Comparison of ENCODE assay signal across 16 mouse cellular contexts in the genomic region with DNA sequence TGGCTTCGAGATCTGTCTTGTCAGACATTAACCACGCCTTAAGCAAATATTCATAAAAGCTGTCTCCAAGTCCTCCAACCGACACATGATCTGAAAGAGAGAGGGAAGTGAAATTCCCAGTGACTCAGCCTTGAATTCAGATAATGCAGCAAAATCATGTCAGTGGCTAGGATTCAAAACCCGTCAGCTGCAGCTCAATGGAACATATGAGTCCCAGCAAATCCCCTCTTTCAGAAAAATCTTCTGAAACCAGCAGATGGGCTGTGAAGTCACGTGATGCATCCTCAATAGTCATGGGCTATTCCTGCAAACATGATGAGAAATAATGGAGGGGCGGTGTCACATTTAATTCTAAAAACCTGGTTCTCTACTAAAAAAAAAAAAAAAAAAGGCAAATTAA.
DNase-seq lines count a peak whose midpoint lies in the region; TF ChIP-seq lines count a peak whose summit lies in the region.
"Had no signal": no experiment of that assay in that cellular context is flagged by ENCODE, and none has a peak within 500 bp of the region (broad histone marks: within the 10 kb centered on the region; RNA-seq: fewer than 3 reads in every experiment).

No protein-coding gene starts in this region.

- intact Hi-C loops in heart, postnatal 14 days (cut with DNase I), result no loop called here

- no peak overlapping the region for H3K27ac ChIP-seq in liver, adult 2 months (replicated peaks; ENCODE audit: insufficient read depth, low read depth, low read length)
- H3K27ac ChIP-seq: embryonic facial prominence, embryonic 15.5 days; midbrain, embryonic 13.5 days; neural tube, embryonic 13.5 days; stomach, postnatal 0 days had no signal

- peaks cover 27% of the 10 kb centered on the region for H3K36me3 ChIP-seq in liver, adult 2 months (ENCODE audit: control insufficient read depth, insufficient read depth, low read length)
- no peaks in the 10 kb centered on the region for H3K36me3 ChIP-seq in myocyte (ENCODE audit: control insufficient read depth, insufficient read depth)
- H3K36me3 ChIP-seq: embryonic facial prominence, embryonic 15.5 days; midbrain, embryonic 13.5 days; neural tube, embryonic 13.5 days had no signal

- no peak overlapping the region for H3K4me3 ChIP-seq in liver, adult 2 months (ENCODE audit: insufficient read depth, low read depth, low read length)
- no peak overlapping the region for H3K4me3 ChIP-seq in myocyte
- H3K4me3 ChIP-seq: embryonic facial prominence, embryonic 15.5 days; midbrain, embryonic 13.5 days; neural tube, embryonic 13.5 days had no signal

- DNase-seq in heart, adult 11 months, result peak; percentile 93
- DNase-seq in heart, postnatal 14 days, result no peak
- peak; percentile 30 for DNase-seq in liver, adult 2 months (ENCODE audit: extremely low read depth, low read depth, low spot score)
- no peak for DNase-seq in liver
- peak; percentile 76 for DNase-seq in brain, adult 2 months (ENCODE audit: low read depth, low spot score)
- DNase-seq in adrenal gland, adult 18-20 months (ENCODE audit: low spot score in 2 of 2), result no peak
- DNase-seq in spleen, adult 18-20 months, result no peak
- DNase-seq: cerebellum, postnatal 14 days; gastrocnemius, postnatal 10 days; heart, postnatal 36 days; kidney, postnatal 4 days had no signal

- 0 out of 2 replicates have a peak, but pooled peaks cover 3% of the 10 kb centered on the region for H3K79me2 ChIP-seq in liver, adult 2 months (ENCODE audit: control insufficient read depth, insufficient read depth, low read length)
- H3K79me2 ChIP-seq in myocyte (ENCODE audit: control insufficient read depth, insufficient read depth), result no peaks in the 10 kb centered on the region

- H3K27me3 ChIP-seq in liver, adult 2 months (ENCODE audit: control insufficient read depth, insufficient read depth, low read length), result no peaks in the 10 kb centered on the region
- H3K27me3 ChIP-seq in myocyte (ENCODE audit: control insufficient read depth, insufficient read depth, insufficient read length), result no peaks in the 10 kb centered on the region
- H3K27me3 ChIP-seq: embryonic facial prominence, embryonic 15.5 days; midbrain, embryonic 13.5 days; neural tube, embryonic 13.5 days had no signal

- WGBS in liver, adult 2 months, result 91% methylated on average over 6 of the region's 6 CpGs

- H3K4me1 ChIP-seq in liver, adult 2 months (ENCODE audit: control insufficient read depth, insufficient read depth, low read length), result peaks cover 10% of the 10 kb centered on the region
- H3K4me1 ChIP-seq: embryonic facial prominence, embryonic 15.5 days; midbrain, embryonic 13.5 days; neural tube, embryonic 13.5 days had no signal

- TF ChIP-seq CTCF in liver, adult 2 months (IDR thresholded peaks at IDR 0.05; ENCODE audit: low read depth, low read length), result no peak

- no peak overlapping the region for H3K4me2 ChIP-seq in myocyte (ENCODE audit: low read depth)
- H3K4me2 ChIP-seq: embryonic facial prominence, embryonic 15.5 days; midbrain, embryonic 13.5 days; neural tube, embryonic 13.5 days had no signal

- TF ChIP-seq POLR2A in liver, adult 2 months (IDR thresholded peaks at IDR 0.05; ENCODE audit: extremely low read depth, insufficient read depth, low read length), result no peak
- TF ChIP-seq POLR2A in myocyte (IDR thresholded peaks at IDR 0.05; ENCODE audit: insufficient read length, low read depth), result no peak

- H3K9ac ChIP-seq in liver, adult 2 months (ENCODE audit: low read depth, low read length), result no peak overlapping the region
- H3K9ac ChIP-seq: embryonic facial prominence, embryonic 15.5 days; midbrain, embryonic 13.5 days; neural tube, embryonic 13.5 days had no signal

- no peak overlapping the region for H3ac ChIP-seq in myocyte (ENCODE audit: control insufficient read depth, insufficient read length)

TF ChIP-seq in myocyte, 11 proteins besides CTCF, POLR2A, EP300 and RAD21:
- TF ChIP-seq REST (IDR thresholded peaks at IDR 0.05; ENCODE audit: insufficient read depth, insufficient read length) (no peak), E2F4 (IDR thresholded peaks at IDR 0.05; ENCODE audit: insufficient read depth) (no peak), SRF (IDR thresholded peaks at IDR 0.05; ENCODE audit: control insufficient read depth, insufficient read length, low read depth) (no peak), MAX (IDR thresholded peaks at IDR 0.05; ENCODE audit: low read depth) (no peak), MYOG (IDR thresholded peaks at IDR 0.05; ENCODE audit: control insufficient read depth in 1 of 3, insufficient read depth in 1 of 3, insufficient read length in 2 of 3, low read depth in 2 of 3) (no peak), USF1 (IDR thresholded peaks at IDR 0.05; ENCODE audit: low read depth) (peak; percentile 61), CEBPB (IDR thresholded peaks at IDR 0.05; ENCODE audit: insufficient read depth, poor library complexity, severe bottlenecking) (no peak), POLR2AphosphoS2 (IDR thresholded peaks at IDR 0.05; ENCODE audit: insufficient read length, low read depth) (no peak)
TF ChIP-seq in myocyte: peak in this region for 1.

Comparison
In these comparisons a context has a peak if more than half of its experiments do, and no peak if none do; other contexts are left out.
1. DNase-seq: peak in heart, adult 11 months (single experiment), liver, adult 2 months (single experiment) and brain, adult 2 months (single experiment); none in heart, postnatal 14 days (0 of 2), liver (single experiment), adrenal gland, adult 18-20 months (0 of 2) and spleen, adult 18-20 months (0 of 2).